11 mouse cellular contexts compared by ENCODE assay signal in the genomic region with DNA sequence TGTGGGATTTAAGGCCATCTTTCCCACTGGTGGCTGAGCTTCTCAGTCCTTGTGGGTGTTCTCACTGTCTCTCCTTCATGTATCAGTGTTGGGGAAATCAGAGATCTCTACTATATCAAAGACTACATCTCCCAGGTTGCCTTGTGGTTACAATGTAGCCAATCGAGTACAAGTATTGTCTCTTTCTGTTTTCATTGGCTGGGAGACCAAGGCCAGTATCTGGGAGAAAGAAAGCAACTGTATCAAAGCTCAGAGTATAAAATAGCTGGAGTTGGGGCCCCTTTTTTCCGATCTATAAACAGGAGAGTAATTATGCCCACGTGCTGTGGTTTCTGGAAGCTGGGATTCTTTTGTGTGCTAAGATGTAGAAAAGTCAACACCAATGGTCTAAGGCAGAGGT. TPM values are rescaled to one million over a fixed set of nuclear protein-coding genes. Genes with fewer than 3 reads are reported as not detected.
DNase-seq lines count a peak whose midpoint lies in the region; ATAC-seq lines count a peak whose summit lies in the region.
"Had no signal": no experiment of that assay in that cellular context is flagged by ENCODE, and none has a peak within 500 bp of the region (broad histone marks: within the 10 kb centered on the region; RNA-seq: fewer than 3 reads in every experiment).

No protein-coding gene starts in this region.

- 33% methylated on average over 3 of the region's 3 CpGs for WGBS in heart, embryonic 10.5 days
- 16% methylated on average over 3 of the region's 3 CpGs for WGBS in forebrain, embryonic 14.5 days
- 6% methylated on average over 3 of the region's 3 CpGs for WGBS in limb, embryonic 13.5 days

- H3K27ac ChIP-seq in heart, embryonic 10.5 days = 0 out of 2 replicates have a peak overlapping the region, but pooled peaks have one; percentile 1
- H3K27ac ChIP-seq in forebrain, embryonic 14.5 days (ENCODE audit: low read depth, low read length) = no peak overlapping the region
- peak overlapping the region; percentile 91 for H3K27ac ChIP-seq in limb, embryonic 13.5 days

- DNase-seq in heart, embryonic 10.5 days (ENCODE audit: low spot score) = no peak
- DNase-seq in heart, adult 11 months = no peak
- peak; percentile 39 for DNase-seq in ES-CJ7 (ENCODE audit: low read depth, low spot score)
- peak; percentile 77 for DNase-seq in forebrain, embryonic 14.5 days (ENCODE audit: low spot score)
- no peak for DNase-seq in gastrocnemius, adult 8-10 months (ENCODE audit: low spot score in 2 of 2)
- no peak for DNase-seq in cerebellum, adult 9-11 months
- DNase-seq in cerebellum, postnatal 4 days (ENCODE audit: low spot score in 2 of 2) = no peak
- DNase-seq: adrenal gland, postnatal 25 days had no signal

- ATAC-seq in forebrain, embryonic 14.5 days = peak; percentile 70
- ATAC-seq in limb, embryonic 13.5 days (ENCODE audit: low FRiP score, low read depth) = peak; percentile 60

- H3K27me3 ChIP-seq in heart, embryonic 10.5 days (ENCODE audit: insufficient read depth, poor library complexity, severe bottlenecking) = peaks cover 24% of the 10 kb centered on the region; the same call in 1 of the 2 replicates
- peaks cover 18% of the 10 kb centered on the region; the same call in 1 of the 2 replicates for H3K27me3 ChIP-seq in forebrain, embryonic 14.5 days (replicated peaks; ENCODE audit: control insufficient read depth, insufficient read depth, low read length)
- 0 out of 2 replicates have a peak, but pooled peaks cover 3% of the 10 kb centered on the region for H3K27me3 ChIP-seq in limb, embryonic 13.5 days

- no peaks in the 10 kb centered on the region for H3K9me3 ChIP-seq in heart, embryonic 10.5 days
- H3K9me3 ChIP-seq in forebrain, embryonic 14.5 days (replicated peaks; ENCODE audit: control insufficient read depth, low read length) = no peaks in the 10 kb centered on the region
- H3K9me3 ChIP-seq in limb, embryonic 13.5 days = no peaks in the 10 kb centered on the region
- H3K9me3 ChIP-seq: heart, embryonic 15.5 days; megakaryocyte, embryonic 14.5 days had no signal

- no peaks in the 10 kb centered on the region for H3K36me3 ChIP-seq in heart, embryonic 10.5 days
- H3K36me3 ChIP-seq in forebrain, embryonic 14.5 days (ENCODE audit: control insufficient read depth, insufficient read depth, low read length) = no peaks in the 10 kb centered on the region
- H3K36me3 ChIP-seq in limb, embryonic 13.5 days = no peaks in the 10 kb centered on the region
- H3K36me3 ChIP-seq: heart, embryonic 15.5 days had no signal

- H3K4me1 ChIP-seq in heart, embryonic 10.5 days = peaks cover 71% of the 10 kb centered on the region
- H3K4me1 ChIP-seq in forebrain, embryonic 14.5 days (ENCODE audit: control insufficient read depth, insufficient read depth, low read length) = peaks cover 13% of the 10 kb centered on the region
- peaks cover 80% of the 10 kb centered on the region for H3K4me1 ChIP-seq in limb, embryonic 13.5 days
- H3K4me1 ChIP-seq: megakaryocyte, embryonic 14.5 days had no signal

- no peak overlapping the region for H3K9ac ChIP-seq in forebrain, embryonic 14.5 days (ENCODE audit: low read length)
- H3K9ac ChIP-seq in limb, embryonic 13.5 days = no peak overlapping the region
- H3K9ac ChIP-seq: heart, embryonic 15.5 days had no signal

- no peak overlapping the region for H3K4me3 ChIP-seq in heart, embryonic 10.5 days
- no peak overlapping the region for H3K4me3 ChIP-seq in forebrain, embryonic 14.5 days (ENCODE audit: low read depth, low read length)
- no peak overlapping the region for H3K4me3 ChIP-seq in limb, embryonic 13.5 days
- H3K4me3 ChIP-seq: heart, embryonic 15.5 days; megakaryocyte, embryonic 14.5 days had no signal

- H3K4me2 ChIP-seq in forebrain, embryonic 14.5 days (ENCODE audit: low read length) = no peak overlapping the region
- H3K4me2 ChIP-seq in limb, embryonic 13.5 days (replicated peaks) = no peak overlapping the region
- H3K4me2 ChIP-seq: heart, embryonic 15.5 days had no signal

RNA-seq across cellular contexts. Expression of gene Sulf2, which starts 19.7 kb away (rescaled TPM):
- polyA plus RNA-seq in heart, embryonic 10.5 days (2016; fragmentation: Nextera tagmentation; extraction: Ambion mirVana) = 94.7 and 103 TPM in 2 replicates
- polyA plus RNA-seq in forebrain, embryonic 14.5 days (2014; fragmentation: Nextera tagmentation; extraction: Ambion mirVana) = 33.2 and 40.1 TPM in 2 replicates
- polyA plus RNA-seq in limb, embryonic 13.5 days (2015; fragmentation: Nextera tagmentation; extraction: Ambion mirVana) = 171 and 181 TPM in 2 replicates
- 1 to 10 TPM; 6.0 to 9.9 (median 7.1) TPM for total RNA-seq in gastrocnemius, adult 8-10 months (2022)

Comparison
In these comparisons a context has a peak if more than half of its experiments do, and no peak if none do; other contexts are left out.
1. DNase-seq: peak in ES-CJ7 (single experiment) and forebrain, embryonic 14.5 days (single experiment); none in heart, embryonic 10.5 days (single experiment), heart, adult 11 months (single experiment), gastrocnemius, adult 8-10 months (0 of 2), cerebellum, adult 9-11 months (single experiment) and cerebellum, postnatal 4 days (0 of 2).